Mouse (Mus musculus) stomach, postnatal 0 days (tissue): ENCODE measurements around the gene Spata1.

ENCODE experiments used
- CTCF ChIP-seq: IDR thresholded peaks from 2 replicates; pipeline ENCODE4 v1.5.1; 2016; ENCODE audit warnings: antibody characterized with exemption, low read depth, mild to moderate bottlenecking, moderate library complexity
- EP300 ChIP-seq: optimal IDR thresholded peaks from 2 replicates; pipeline ENCODE3; 2016; ENCODE audit warnings: antibody characterized with exemption

DNA sequence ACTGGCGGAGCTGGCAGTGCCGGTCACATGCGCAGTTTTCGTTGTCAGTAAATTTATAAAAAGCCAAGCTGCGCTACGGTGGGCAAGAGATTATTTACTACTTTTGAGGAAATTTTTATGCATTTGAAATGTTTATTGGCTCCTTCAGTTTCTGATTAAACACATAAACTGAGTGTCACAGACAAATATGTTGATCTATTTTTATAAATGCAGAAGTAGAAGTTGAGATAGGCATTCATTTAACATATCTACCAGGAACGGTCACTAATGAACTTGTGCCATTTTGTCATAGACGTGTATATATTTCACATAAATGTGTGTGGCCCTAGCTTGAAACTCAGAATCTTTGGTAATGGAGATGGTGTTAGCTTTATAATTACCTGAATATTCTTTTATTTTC lies 81.7 kb downstream of the Spata1 start:
- TF ChIP-seq CTCF: no peak
- no peak for TF ChIP-seq EP300
